ENCODE assay signal across 8 mouse cellular contexts in genomic region chr4:106317179-106318055, GRCm38 (mm10). TPM values are rescaled to one million over a fixed set of nuclear protein-coding genes. Genes with fewer than 3 reads are reported as not detected.
DNase-seq lines count a peak whose midpoint lies in the region; ATAC-seq and TF ChIP-seq lines count a peak whose summit lies in the region.

No protein-coding gene starts in this region.

- peak overlapping the region; percentile 83 for H3K4me2 ChIP-seq in heart, embryonic 15.5 days
- peak overlapping the region; percentile 77 for H3K4me2 ChIP-seq in liver, embryonic 13.5 days
- H3K4me2 ChIP-seq in stomach, postnatal 0 days (replicated peaks; ENCODE audit: low read depth), result peak overlapping the region; percentile 91

- H3K27me3 ChIP-seq in heart, embryonic 15.5 days, result no peaks in the 10 kb centered on the region
- H3K27me3 ChIP-seq in liver, embryonic 13.5 days, result no peaks in the 10 kb centered on the region
- no peaks in the 10 kb centered on the region for H3K27me3 ChIP-seq in stomach, postnatal 0 days (ENCODE audit: control insufficient read depth, insufficient read depth, low read length)

- no peaks in the 10 kb centered on the region for H3K36me3 ChIP-seq in heart, embryonic 15.5 days
- no peaks in the 10 kb centered on the region for H3K36me3 ChIP-seq in liver, embryonic 13.5 days
- H3K36me3 ChIP-seq in stomach, postnatal 0 days (ENCODE audit: control insufficient read depth, insufficient read depth, low read length), result no peaks in the 10 kb centered on the region

- intact Hi-C loops in left cerebral cortex, postnatal 4 days (cut with DNase I), result no loop called here

- TF ChIP-seq CTCF in stomach, postnatal 0 days (IDR thresholded peaks at IDR 0.05; ENCODE audit: low read depth), result no peak

- H3K9ac ChIP-seq in heart, embryonic 15.5 days, result peak overlapping the region; percentile 96
- peak overlapping the region; percentile 98 for H3K9ac ChIP-seq in liver, embryonic 13.5 days
- peak overlapping the region; percentile 98 for H3K9ac ChIP-seq in stomach, postnatal 0 days (ENCODE audit: low read length)

- DNase-seq in left cerebral cortex, postnatal 4 days, result peak; percentile 14
- DNase-seq in left cerebral cortex, adult 11 months (ENCODE audit: low spot score), result no peak
- peak; percentile 59 for DNase-seq in Muller cell, postnatal 12 days (ENCODE audit: inconsistent ontology term)
- peak; percentile 12 to 22 for DNase-seq in cerebellum, postnatal 14 days
- DNase-seq in liver, embryonic 13.5 days, result no peak
- DNase-seq in stomach, postnatal 0 days (ENCODE audit: low spot score), result peak; percentile 42
- DNase-seq in spleen, postnatal 4 days (ENCODE audit: low spot score in 2 of 2), result no peak

- peak overlapping the region; percentile 93 for H3K27ac ChIP-seq in heart, embryonic 15.5 days
- peak overlapping the region; percentile 89 for H3K27ac ChIP-seq in liver, embryonic 13.5 days
- peak overlapping the region; percentile 96 for H3K27ac ChIP-seq in stomach, postnatal 0 days (replicated peaks)

- 0 out of 2 replicates have a peak, but pooled peaks have one; percentile 3 for ATAC-seq in heart, embryonic 15.5 days (replicated peaks; ENCODE audit: insufficient number of reproducible peaks, insufficient read depth, low FRiP score, low read depth)
- peak; percentile 24 for ATAC-seq in liver, embryonic 13.5 days (ENCODE audit: low read depth)
- ATAC-seq in stomach, postnatal 0 days (ENCODE audit: low FRiP score, low TSS enrichment), result peak; percentile 22; the same call in 1 of the 2 replicates

- WGBS in heart, embryonic 15.5 days, result 13% methylated on average over 19 of the region's 19 CpGs
- 9% methylated on average over 19 of the region's 19 CpGs for WGBS in liver, embryonic 13.5 days (ENCODE audit: insufficient replicate concordance)
- WGBS in stomach, postnatal 0 days, result 12% methylated on average over 19 of the region's 19 CpGs

- TF ChIP-seq EP300 in stomach, postnatal 0 days (optimal IDR thresholded peaks at IDR 0.05), result no peak

- peaks cover 48% of the 10 kb centered on the region for H3K4me1 ChIP-seq in heart, embryonic 15.5 days (replicated peaks)
- peaks cover 77% of the 10 kb centered on the region for H3K4me1 ChIP-seq in liver, embryonic 13.5 days (replicated peaks)
- H3K4me1 ChIP-seq in stomach, postnatal 0 days (replicated peaks; ENCODE audit: control insufficient read depth, insufficient read depth), result peaks cover 3% of the 10 kb centered on the region

- no peaks in the 10 kb centered on the region for H3K9me3 ChIP-seq in heart, embryonic 15.5 days (replicated peaks)
- no peaks in the 10 kb centered on the region for H3K9me3 ChIP-seq in liver, embryonic 13.5 days (replicated peaks)
- no peaks in the 10 kb centered on the region for H3K9me3 ChIP-seq in stomach, postnatal 0 days (ENCODE audit: control insufficient read depth, low read length)

- peak overlapping the region; percentile 96 for H3K4me3 ChIP-seq in heart, embryonic 15.5 days
- peak overlapping the region; percentile 91 for H3K4me3 ChIP-seq in liver, embryonic 13.5 days (replicated peaks)
- peak overlapping the region; percentile 94 for H3K4me3 ChIP-seq in stomach, postnatal 0 days (ENCODE audit: low read depth, low read length)

RNA-seq across cellular contexts. Expression of gene Usp24, which starts 1.4 kb away (rescaled TPM):
- total RNA-seq in left cerebral cortex, postnatal 4 days (2021), result 10 to 100 TPM; 59.1 to 60.3 TPM
- polyA plus RNA-seq in heart, embryonic 15.5 days (2015; fragmentation: Nextera tagmentation; extraction: Ambion mirVana), result 6.6 and 8.1 TPM in 2 replicates
- polyA plus RNA-seq in liver, embryonic 13.5 days (2015; fragmentation: Nextera tagmentation; extraction: Ambion mirVana), result 5.8 and 6.5 TPM in 2 replicates
- 6.7 and 6.8 TPM in 2 replicates for polyA plus RNA-seq in stomach, postnatal 0 days (2015; fragmentation: Nextera tagmentation; extraction: Ambion mirVana)

Comparison
In these comparisons a context has a peak if more than half of its experiments do, and no peak if none do; other contexts are left out.
1. DNase-seq: peak in left cerebral cortex, postnatal 4 days (single experiment), Muller cell, postnatal 12 days (single experiment), cerebellum, postnatal 14 days (2 of 2) and stomach, postnatal 0 days (single experiment); none in left cerebral cortex, adult 11 months (single experiment), liver, embryonic 13.5 days (single experiment) and spleen, postnatal 4 days (0 of 2).
2. Peak in every context shown above with its lines, with median percentiles within 50 percentile points of each other: ATAC-seq, H3K27ac ChIP-seq, H3K4me2 ChIP-seq, H3K4me3 ChIP-seq and H3K9ac ChIP-seq.